Mouse (Mus musculus): Measurements from ENCODE around the gene Swi5. TPM values are rescaled to one million over a fixed set of nuclear protein-coding genes. Genes with fewer than 3 reads are reported as not detected.

The Swi5 gene
- total RNA-seq, 1 experiment: 280 TPM

GRCm38 (mm10) chr2:32246741-32247140, 41.1 kb downstream of the Swi5 start:
- Histone ChIP-seq H3K4me1 (ENCODE audit: control insufficient read depth in 2 of 2, insufficient read depth in 2 of 2, low read length in 2 of 2, poor library complexity in 1 of 2) (peaks cover 0 to 2% of the 10 kb centered on the region in 2 experiments; a peak in 1 of 4 replicates), H3K9me3 (ENCODE audit: control insufficient read depth, insufficient read depth, low read depth, low read length) (no peaks in the 10 kb centered on the region), H3K9ac (ENCODE audit: insufficient read depth, low read depth, low read length, poor library complexity, severe bottlenecking) (no peak overlapping the region), H3K36me3 (ENCODE audit: control insufficient read depth, insufficient read depth, low read length, poor library complexity, severe bottlenecking) (peaks cover 56% of the 10 kb centered on the region), H3K27ac (ENCODE audit: insufficient read depth, low read depth, low read length, poor library complexity, severe bottlenecking) (no peak overlapping the region), H3K4me3 (ENCODE audit: insufficient read depth in 1 of 2, low read depth in 1 of 2, low read length in 2 of 2, poor library complexity in 1 of 2, severe bottlenecking in 1 of 2) (no peak overlapping the region)
- TF ChIP-seq ZC3H11A (IDR thresholded peaks at IDR 0.05; ENCODE audit: borderline replicate concordance, low read depth, low read length) (no peak), ZNF384 (IDR thresholded peaks at IDR 0.05; ENCODE audit: low read depth, low read length) (no peak), MAFK (IDR thresholded peaks at IDR 0.05; ENCODE audit: insufficient read depth, low read depth, low read length) (no peak), HCFC1 (IDR thresholded peaks at IDR 0.05; ENCODE audit: borderline replicate concordance, insufficient read depth, low read length) (no peak), CHD2 (IDR thresholded peaks at IDR 0.05; ENCODE audit: low read depth, low read length) (no peak)
- in situ Hi-C loops (cut with MboI; ENCODE audit: low sequenced_read_pairs in 2 of 2, unreplicated experiment in 2 of 2): no loop called here
- no peak for DNase-seq (ENCODE audit: low read depth, low spot score)

DNA sequence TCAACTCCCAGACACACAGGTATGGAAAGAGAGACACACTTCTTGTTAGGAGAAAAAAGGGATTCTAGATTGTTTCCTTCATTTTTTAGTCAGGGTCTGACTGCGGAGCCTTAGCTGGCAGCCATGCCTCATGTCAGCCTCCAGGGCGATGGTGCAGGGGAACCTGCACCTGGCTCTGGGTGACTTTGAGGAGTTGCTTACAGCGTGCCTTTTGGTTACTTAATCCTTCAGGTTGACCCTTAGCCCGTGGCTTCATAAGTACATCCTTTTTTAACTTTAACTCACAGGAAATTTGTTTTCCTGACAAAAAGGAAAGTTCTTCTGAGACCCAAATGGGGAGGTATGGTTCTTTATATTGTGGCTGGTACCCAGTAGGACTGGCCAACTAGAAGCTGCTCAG, 44.9 kb downstream of the Swi5 start:
- H3K36me3 ChIP-seq (ENCODE audit: control insufficient read depth, insufficient read depth, low read length, poor library complexity, severe bottlenecking): peaks cover 39% of the 10 kb centered on the region
- no peak overlapping the region for H3K27ac ChIP-seq (ENCODE audit: insufficient read depth, low read depth, low read length, poor library complexity, severe bottlenecking)
- in situ Hi-C loops (cut with MboI; ENCODE audit: low sequenced_read_pairs in 2 of 2, unreplicated experiment in 2 of 2): no loop called here
- H3K4me1 ChIP-seq (ENCODE audit: control insufficient read depth in 2 of 2, insufficient read depth in 2 of 2, low read length in 2 of 2, poor library complexity in 1 of 2): peaks cover 0 to 5% of the 10 kb centered on the region in 2 experiments; a peak in 2 of 4 replicates
- H3K4me3 ChIP-seq (ENCODE audit: insufficient read depth in 1 of 2, low read depth in 1 of 2, low read length in 2 of 2, poor library complexity in 1 of 2, severe bottlenecking in 1 of 2): no peak overlapping the region
- H3K9ac ChIP-seq (ENCODE audit: insufficient read depth, low read depth, low read length, poor library complexity, severe bottlenecking): no peak overlapping the region
- no peak for TF ChIP-seq ZNF384 (IDR thresholded peaks at IDR 0.05; ENCODE audit: low read depth, low read length)
- no peak for TF ChIP-seq MAFK (IDR thresholded peaks at IDR 0.05; ENCODE audit: insufficient read depth, low read depth, low read length)
- no peak for TF ChIP-seq HCFC1 (IDR thresholded peaks at IDR 0.05; ENCODE audit: borderline replicate concordance, insufficient read depth, low read length)
- TF ChIP-seq CHD2 (IDR thresholded peaks at IDR 0.05; ENCODE audit: low read depth, low read length): no peak
- TF ChIP-seq ZC3H11A (IDR thresholded peaks at IDR 0.05; ENCODE audit: borderline replicate concordance, low read depth, low read length): no peak
- H3K9me3 ChIP-seq (ENCODE audit: control insufficient read depth, insufficient read depth, low read depth, low read length): no peaks in the 10 kb centered on the region
- DNase-seq (ENCODE audit: low read depth, low spot score): no peak

DNA sequence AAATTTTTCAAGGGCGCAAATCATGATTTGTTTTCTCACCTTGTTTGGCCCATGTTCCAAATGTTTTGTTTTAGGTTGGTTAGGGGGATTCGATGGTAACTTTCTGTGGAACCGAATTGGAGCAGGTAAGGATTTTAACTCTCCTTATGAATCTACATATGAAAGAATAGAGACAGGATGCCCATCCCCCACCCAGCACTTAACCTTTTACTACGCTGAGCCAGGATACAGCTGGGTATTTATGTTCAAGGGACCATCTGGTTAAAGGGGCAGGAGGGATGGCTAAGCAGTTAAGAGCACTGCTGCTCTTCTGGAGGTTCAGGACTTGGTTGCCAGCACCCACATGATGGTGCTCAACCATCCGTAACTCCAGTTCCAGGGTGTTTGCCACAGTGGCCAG, 47.3 kb downstream of the Swi5 start:
- H3K9ac ChIP-seq (ENCODE audit: insufficient read depth, low read depth, low read length, poor library complexity, severe bottlenecking): no peak overlapping the region
- peaks cover 30% of the 10 kb centered on the region for H3K36me3 ChIP-seq (ENCODE audit: control insufficient read depth, insufficient read depth, low read length, poor library complexity, severe bottlenecking)
- H3K4me1 ChIP-seq (ENCODE audit: control insufficient read depth in 2 of 2, insufficient read depth in 2 of 2, low read length in 2 of 2, poor library complexity in 1 of 2): peaks cover 0 to 5% of the 10 kb centered on the region in 2 experiments; a peak in 2 of 4 replicates
- no peak overlapping the region for H3K4me3 ChIP-seq (ENCODE audit: insufficient read depth in 1 of 2, low read depth in 1 of 2, low read length in 2 of 2, poor library complexity in 1 of 2, severe bottlenecking in 1 of 2)
- DNase-seq (ENCODE audit: low read depth, low spot score): no peak
- TF ChIP-seq HCFC1 (IDR thresholded peaks at IDR 0.05; ENCODE audit: borderline replicate concordance, insufficient read depth, low read length) (no peak), MAFK (IDR thresholded peaks at IDR 0.05; ENCODE audit: insufficient read depth, low read depth, low read length) (no peak), ZNF384 (IDR thresholded peaks at IDR 0.05; ENCODE audit: low read depth, low read length) (no peak), CHD2 (IDR thresholded peaks at IDR 0.05; ENCODE audit: low read depth, low read length) (no peak), ZC3H11A (IDR thresholded peaks at IDR 0.05; ENCODE audit: borderline replicate concordance, low read depth, low read length) (no peak)
- H3K9me3 ChIP-seq (ENCODE audit: control insufficient read depth, insufficient read depth, low read depth, low read length): no peaks in the 10 kb centered on the region
- no peak overlapping the region for H3K27ac ChIP-seq (ENCODE audit: insufficient read depth, low read depth, low read length, poor library complexity, severe bottlenecking)
- in situ Hi-C loops (cut with MboI; ENCODE audit: low sequenced_read_pairs in 2 of 2, unreplicated experiment in 2 of 2): no loop called here

GRCm38 (mm10) chr2:32238708-32239435, 49.0 kb downstream of the Swi5 start:
- H3K4me1 ChIP-seq (ENCODE audit: control insufficient read depth in 2 of 2, insufficient read depth in 2 of 2, low read length in 2 of 2, poor library complexity in 1 of 2): peaks cover 0 to 5% of the 10 kb centered on the region in 2 experiments; a peak in 2 of 4 replicates
- no peak overlapping the region for H3K9ac ChIP-seq (ENCODE audit: insufficient read depth, low read depth, low read length, poor library complexity, severe bottlenecking)
- in situ Hi-C loops (cut with MboI; ENCODE audit: low sequenced_read_pairs in 2 of 2, unreplicated experiment in 2 of 2): no loop called here
- no peaks in the 10 kb centered on the region for H3K9me3 ChIP-seq (ENCODE audit: control insufficient read depth, insufficient read depth, low read depth, low read length)
- H3K4me3 ChIP-seq (ENCODE audit: insufficient read depth in 1 of 2, low read depth in 1 of 2, low read length in 2 of 2, poor library complexity in 1 of 2, severe bottlenecking in 1 of 2): no peak overlapping the region
- TF ChIP-seq MAFK (IDR thresholded peaks at IDR 0.05; ENCODE audit: insufficient read depth, low read depth, low read length): no peak
- no peak for TF ChIP-seq CHD2 (IDR thresholded peaks at IDR 0.05; ENCODE audit: low read depth, low read length)
- TF ChIP-seq ZC3H11A (IDR thresholded peaks at IDR 0.05; ENCODE audit: borderline replicate concordance, low read depth, low read length): no peak
- TF ChIP-seq HCFC1 (IDR thresholded peaks at IDR 0.05; ENCODE audit: borderline replicate concordance, insufficient read depth, low read length): no peak
- peaks cover 16% of the 10 kb centered on the region; the same call in 1 of the 2 replicates for H3K36me3 ChIP-seq (ENCODE audit: control insufficient read depth, insufficient read depth, low read length, poor library complexity, severe bottlenecking)
- no peak for DNase-seq (ENCODE audit: low read depth, low spot score)
- H3K27ac ChIP-seq (ENCODE audit: insufficient read depth, low read depth, low read length, poor library complexity, severe bottlenecking): no peak overlapping the region

Measured in ES-E14 (cell line).